Mouse (Mus musculus): ENCODE data around the gene Sspn. TPM values are rescaled to one million over a fixed set of nuclear protein-coding genes. Genes with fewer than 3 reads are reported as not detected.

Gene Sspn
- polyA plus RNA-seq, 1 experiment, result not detected

DNA sequence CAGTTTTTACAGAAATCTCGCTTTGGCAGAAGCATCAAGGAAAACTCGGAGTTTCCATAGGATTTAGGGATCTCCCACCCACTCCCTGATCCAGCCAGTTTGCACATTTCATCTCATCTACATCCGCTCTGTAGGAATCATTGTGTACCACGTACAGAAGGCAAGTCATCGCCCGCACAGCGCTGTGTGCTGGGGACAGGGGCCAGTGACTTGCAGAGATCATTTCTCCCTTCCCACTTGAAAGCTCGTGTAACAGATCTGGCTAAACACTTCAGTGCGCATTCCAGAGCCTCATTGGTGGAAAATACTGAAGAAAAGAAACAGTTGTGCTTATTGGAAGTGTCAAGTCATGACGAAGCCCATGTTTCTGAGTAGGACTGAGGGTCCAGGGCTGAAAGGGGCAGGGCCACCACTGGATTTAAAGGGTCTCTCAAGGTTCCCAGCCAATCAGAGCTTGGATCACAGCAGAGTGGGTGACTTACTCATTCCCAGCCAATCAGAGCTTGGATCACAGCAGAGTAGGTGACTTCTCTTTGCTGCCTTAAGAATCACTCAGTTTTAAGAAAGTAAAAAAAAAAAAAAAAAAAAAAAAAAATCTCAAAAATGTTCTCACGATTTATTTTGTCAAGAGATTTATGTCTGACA is 14.4 kb downstream of the Sspn start:
- Histone ChIP-seq H3K4me1 (ENCODE audit: control insufficient read depth) (no peaks in the 10 kb centered on the region), H3K4me3 (replicated peaks) (no peak overlapping the region), H3K9me3 (ENCODE audit: control insufficient read depth, low read length) (no peaks in the 10 kb centered on the region), H3K27me3 (ENCODE audit: control insufficient read depth) (no peaks in the 10 kb centered on the region), H3K36me3 (ENCODE audit: control insufficient read depth) (no peaks in the 10 kb centered on the region)
- TF ChIP-seq TAL1 (IDR thresholded peaks at IDR 0.05; ENCODE audit: low read length), result no peak
- TF ChIP-seq GATA1 (IDR thresholded peaks at IDR 0.05; ENCODE audit: low read length), result no peak

DNA sequence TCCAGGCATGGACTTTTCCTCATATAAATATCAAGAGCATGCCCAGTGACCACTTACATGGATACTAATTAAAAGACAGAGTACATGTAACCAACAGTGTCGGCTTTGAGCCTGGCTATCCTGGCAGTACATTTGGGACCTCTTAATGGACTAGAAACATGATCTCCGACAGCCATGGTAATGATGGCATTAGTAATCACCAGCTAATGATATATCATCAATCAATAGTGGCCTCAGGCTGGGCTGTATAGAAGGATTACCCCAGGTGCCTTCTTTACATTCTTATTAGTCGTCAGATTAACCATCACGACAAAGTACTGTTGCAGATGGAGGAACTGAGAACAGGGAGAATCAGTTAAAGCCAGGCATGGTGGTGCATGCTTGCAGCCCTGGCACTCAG is 17.6 kb downstream of the Sspn start:
- no peaks in the 10 kb centered on the region for H3K36me3 ChIP-seq (ENCODE audit: control insufficient read depth)
- H3K4me3 ChIP-seq (replicated peaks), result no peak overlapping the region
- no peaks in the 10 kb centered on the region for H3K4me1 ChIP-seq (ENCODE audit: control insufficient read depth)
- TF ChIP-seq TAL1 (IDR thresholded peaks at IDR 0.05; ENCODE audit: low read length), result no peak
- no peak for TF ChIP-seq GATA1 (IDR thresholded peaks at IDR 0.05; ENCODE audit: low read length)
- no peaks in the 10 kb centered on the region for H3K27me3 ChIP-seq (ENCODE audit: control insufficient read depth)
- H3K9me3 ChIP-seq (ENCODE audit: control insufficient read depth, low read length), result no peaks in the 10 kb centered on the region

DNA sequence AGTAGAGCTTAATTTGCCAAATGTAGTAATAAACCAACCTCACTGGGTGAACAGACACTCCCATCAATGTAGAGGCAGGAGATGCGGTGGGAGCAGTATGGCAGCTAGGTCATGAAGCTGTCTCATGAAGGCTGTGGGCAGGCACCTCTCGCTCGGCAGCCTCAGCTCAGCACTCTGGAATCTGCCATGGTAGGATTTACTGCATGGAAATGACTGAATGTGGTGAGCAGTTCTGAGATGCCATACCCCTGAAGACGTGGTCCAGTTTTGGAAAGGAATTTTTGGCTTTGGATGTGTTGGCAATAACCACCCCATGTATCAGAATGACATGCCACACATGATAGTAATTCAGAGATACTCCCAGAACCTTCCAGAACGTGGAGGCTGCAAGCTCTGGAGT is 19.2 kb downstream of the Sspn start:
- Histone ChIP-seq H3K36me3 (ENCODE audit: control insufficient read depth) (no peaks in the 10 kb centered on the region), H3K4me1 (ENCODE audit: control insufficient read depth) (no peaks in the 10 kb centered on the region), H3K9me3 (ENCODE audit: control insufficient read depth, low read length) (no peaks in the 10 kb centered on the region), H3K27me3 (ENCODE audit: control insufficient read depth) (no peaks in the 10 kb centered on the region), H3K4me3 (replicated peaks) (no peak overlapping the region)
- no peak for TF ChIP-seq TAL1 (IDR thresholded peaks at IDR 0.05; ENCODE audit: low read length)

DNA sequence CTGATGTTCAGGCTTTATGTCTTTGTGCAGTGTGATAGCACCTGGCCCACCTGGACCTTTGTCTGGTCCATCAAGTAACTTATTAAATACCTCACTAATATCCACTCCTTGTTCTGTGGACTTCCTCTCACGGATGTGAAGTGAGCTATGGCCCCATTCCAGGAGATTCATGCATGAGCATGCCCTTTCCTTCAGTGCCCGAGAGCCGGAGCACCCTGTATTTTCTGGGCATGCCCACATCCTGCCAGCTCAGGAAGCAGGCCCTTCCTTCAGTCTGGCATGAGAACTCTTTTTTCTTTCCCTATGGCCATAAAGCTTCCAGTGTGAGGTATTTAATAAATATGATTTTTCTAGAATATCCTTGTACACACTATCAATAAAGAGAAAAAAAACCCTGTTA is 21.2 kb downstream of the Sspn start:
- no peaks in the 10 kb centered on the region for H3K4me1 ChIP-seq (ENCODE audit: control insufficient read depth)
- TF ChIP-seq GATA1 (IDR thresholded peaks at IDR 0.05; ENCODE audit: low read length) (no peak), TAL1 (IDR thresholded peaks at IDR 0.05; ENCODE audit: low read length) (no peak)
- no peak overlapping the region for H3K4me3 ChIP-seq (replicated peaks)
- H3K36me3 ChIP-seq (ENCODE audit: control insufficient read depth), result no peaks in the 10 kb centered on the region
- H3K9me3 ChIP-seq (ENCODE audit: control insufficient read depth, low read length), result no peaks in the 10 kb centered on the region
- no peaks in the 10 kb centered on the region for H3K27me3 ChIP-seq (ENCODE audit: control insufficient read depth)

DNA sequence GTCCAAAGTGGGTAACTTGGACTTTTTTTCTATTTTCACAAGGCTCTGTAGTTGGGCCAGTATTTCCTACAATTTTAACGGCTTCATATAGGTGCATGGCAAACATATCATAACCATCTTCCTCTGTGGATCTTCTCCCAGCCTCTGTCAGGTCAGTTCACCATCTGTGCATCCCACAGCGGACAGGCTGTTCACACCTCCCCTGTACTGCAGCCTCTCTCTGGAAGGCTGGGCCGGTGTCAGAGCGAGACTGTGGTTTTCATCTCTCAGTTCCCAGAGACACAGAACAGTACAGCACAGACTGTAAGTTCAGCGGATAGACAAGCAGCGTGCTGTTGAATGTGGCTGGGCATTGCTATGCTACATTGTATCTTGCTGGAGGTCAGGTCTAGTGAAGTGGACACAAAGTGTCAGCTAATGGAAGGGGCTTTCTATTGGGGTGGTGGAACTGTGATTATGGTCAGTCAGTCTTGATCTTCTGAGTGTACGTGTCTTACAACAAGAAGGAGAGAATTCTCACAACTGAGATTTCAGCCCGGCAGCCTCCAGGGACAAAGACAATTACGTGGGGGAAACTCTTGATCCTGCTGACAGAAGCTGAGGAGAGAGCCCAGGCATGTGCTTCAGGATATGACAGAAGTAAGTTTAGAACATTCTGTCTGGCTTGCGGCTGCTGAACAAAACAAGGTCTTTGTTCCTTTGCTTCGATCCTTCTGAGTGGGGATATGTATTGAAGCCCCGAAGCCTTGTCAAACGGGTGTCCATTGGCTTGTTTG is 21.9 kb downstream of the Sspn start:
- no peaks in the 10 kb centered on the region for H3K9me3 ChIP-seq (ENCODE audit: control insufficient read depth, low read length)
- no peaks in the 10 kb centered on the region for H3K4me1 ChIP-seq (ENCODE audit: control insufficient read depth)
- TF ChIP-seq TAL1 (IDR thresholded peaks at IDR 0.05; ENCODE audit: low read length), result no peak
- no peaks in the 10 kb centered on the region for H3K27me3 ChIP-seq (ENCODE audit: control insufficient read depth)
- no peak overlapping the region for H3K4me3 ChIP-seq (replicated peaks)
- no peaks in the 10 kb centered on the region for H3K36me3 ChIP-seq (ENCODE audit: control insufficient read depth)

DNA sequence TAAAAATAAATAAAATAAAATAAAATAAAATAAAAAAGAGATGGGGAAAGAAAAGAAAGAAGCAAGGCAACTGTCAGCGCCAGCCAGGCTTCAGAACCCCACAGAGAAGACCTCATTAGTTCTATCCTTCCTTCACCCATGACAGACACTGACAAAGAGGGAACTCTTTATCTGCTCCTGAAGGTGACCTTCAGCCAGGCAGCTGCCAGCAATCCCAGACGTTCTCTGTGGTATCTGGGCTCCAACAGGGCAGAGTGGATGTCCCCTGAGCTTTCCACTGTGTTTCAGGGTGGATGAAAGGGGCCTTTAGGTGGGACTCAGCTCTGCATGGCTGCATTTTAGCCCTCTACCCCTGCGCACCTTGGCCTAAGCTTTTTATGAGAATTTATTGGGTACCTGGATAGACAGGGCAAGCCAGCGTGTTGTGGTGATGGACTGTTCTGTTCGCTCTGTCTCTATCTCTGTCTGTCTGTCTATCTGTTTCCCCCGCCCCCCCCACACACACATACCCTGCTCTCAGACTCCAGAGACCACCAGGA is 26.1 kb downstream of the Sspn start:
- Histone ChIP-seq H3K36me3 (ENCODE audit: control insufficient read depth) (no peaks in the 10 kb centered on the region), H3K4me1 (ENCODE audit: control insufficient read depth) (no peaks in the 10 kb centered on the region), H3K9me3 (ENCODE audit: control insufficient read depth, low read length) (no peaks in the 10 kb centered on the region), H3K4me3 (replicated peaks) (no peak overlapping the region), H3K27me3 (ENCODE audit: control insufficient read depth) (no peaks in the 10 kb centered on the region)
- no peak for TF ChIP-seq GATA1 (IDR thresholded peaks at IDR 0.05; ENCODE audit: low read length)
- TF ChIP-seq TAL1 (IDR thresholded peaks at IDR 0.05; ENCODE audit: low read length), result no peak

DNA sequence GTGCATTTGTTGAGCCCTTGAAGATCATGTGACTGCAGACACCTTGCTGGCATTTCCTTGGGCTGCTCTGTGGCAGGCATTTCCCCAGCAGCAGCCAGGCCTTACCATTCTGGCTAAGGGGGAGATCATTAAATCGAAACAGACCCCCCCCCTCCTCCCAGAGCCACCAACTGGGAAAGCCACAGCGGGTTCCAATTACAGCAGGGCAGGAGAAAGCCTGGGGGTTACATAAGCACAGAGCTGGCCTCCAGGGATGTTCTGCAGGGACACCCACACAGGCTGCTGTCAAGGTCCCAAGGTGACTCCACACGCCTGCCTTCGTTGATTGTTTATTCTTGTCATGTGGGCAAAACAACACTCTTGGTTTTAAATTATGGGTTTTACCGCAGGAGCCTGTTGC is 26.6 kb downstream of the Sspn start:
- H3K4me1 ChIP-seq (ENCODE audit: control insufficient read depth), result no peaks in the 10 kb centered on the region
- H3K36me3 ChIP-seq (ENCODE audit: control insufficient read depth), result no peaks in the 10 kb centered on the region
- no peaks in the 10 kb centered on the region for H3K27me3 ChIP-seq (ENCODE audit: control insufficient read depth)
- no peaks in the 10 kb centered on the region for H3K9me3 ChIP-seq (ENCODE audit: control insufficient read depth, low read length)
- TF ChIP-seq GATA1 (IDR thresholded peaks at IDR 0.05; ENCODE audit: low read length) (no peak), TAL1 (IDR thresholded peaks at IDR 0.05; ENCODE audit: low read length) (no peak)
- H3K4me3 ChIP-seq (replicated peaks), result no peak overlapping the region

DNA sequence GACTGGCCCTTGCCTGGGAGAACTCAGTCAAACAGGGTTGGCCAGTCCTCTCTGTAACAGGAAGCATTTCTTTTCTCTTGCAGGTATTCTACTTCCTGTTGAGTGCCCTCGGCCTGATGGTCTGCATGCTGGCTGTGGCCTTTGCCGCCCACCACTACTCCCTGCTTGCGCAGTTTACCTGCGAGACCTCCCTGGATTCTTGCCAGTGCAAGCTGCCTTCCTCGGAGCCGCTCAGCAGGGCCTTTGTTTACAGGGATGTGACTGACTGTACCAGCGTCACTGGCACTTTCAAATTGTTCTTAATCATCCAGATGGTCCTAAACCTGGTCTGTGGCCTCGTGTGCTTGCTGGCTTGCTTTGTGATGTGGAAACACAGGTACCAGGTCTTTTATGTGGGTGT is 29.6 kb downstream of the Sspn start:
- H3K4me3 ChIP-seq (replicated peaks), result no peak overlapping the region
- no peak for TF ChIP-seq TAL1 (IDR thresholded peaks at IDR 0.05; ENCODE audit: low read length)
- TF ChIP-seq GATA1 (IDR thresholded peaks at IDR 0.05; ENCODE audit: low read length), result no peak

DNA sequence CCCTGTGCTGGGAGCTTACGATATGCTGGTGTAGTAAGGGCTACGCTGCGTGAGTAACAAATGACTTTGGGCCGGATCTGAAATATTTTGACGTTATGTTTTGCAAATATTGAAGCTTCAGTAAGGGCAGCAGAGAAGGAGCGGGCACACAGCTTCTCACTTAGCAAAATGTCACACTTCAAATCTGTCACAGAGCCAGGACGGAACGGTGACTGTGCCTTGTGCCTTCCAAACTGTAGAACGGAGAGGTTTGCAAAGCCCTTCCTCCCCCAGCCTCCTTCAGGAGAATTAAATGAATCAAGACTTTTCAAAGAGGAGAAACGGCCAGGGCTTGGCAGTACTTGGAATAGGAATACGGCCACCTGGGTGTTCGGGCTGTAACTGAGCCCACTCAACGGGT is 32.5 kb downstream of the Sspn start:
- no peaks in the 10 kb centered on the region for H3K9me3 ChIP-seq (ENCODE audit: control insufficient read depth, low read length)
- no peak overlapping the region for H3K4me3 ChIP-seq (replicated peaks)
- no peaks in the 10 kb centered on the region for H3K27me3 ChIP-seq (ENCODE audit: control insufficient read depth)
- no peaks in the 10 kb centered on the region for H3K36me3 ChIP-seq (ENCODE audit: control insufficient read depth)
- TF ChIP-seq GATA1 (IDR thresholded peaks at IDR 0.05; ENCODE audit: low read length), result no peak
- TF ChIP-seq TAL1 (IDR thresholded peaks at IDR 0.05; ENCODE audit: low read length), result no peak
- H3K4me1 ChIP-seq (ENCODE audit: control insufficient read depth), result no peaks in the 10 kb centered on the region

More for the DNA sequence above, 29.6 kb downstream of the Sspn start:
- Histone ChIP-seq H3K4me1 (ENCODE audit: control insufficient read depth) (no peaks in the 10 kb centered on the region), H3K27me3 (ENCODE audit: control insufficient read depth) (no peaks in the 10 kb centered on the region), H3K36me3 (ENCODE audit: control insufficient read depth) (no peaks in the 10 kb centered on the region), H3K9me3 (ENCODE audit: control insufficient read depth, low read length) (no peaks in the 10 kb centered on the region)
